Mouse (Mus musculus) testis, postnatal 14 days (tissue): ENCODE measurements at regions not wholly inside any gene's neighbourhood (a gene's known extent, or its start where the extent isn't known, plus 50 kb on each side); places are given as distances from the start of the nearest gene placed in this dataset.

ENCODE experiments used
- DNase-seq: peaks from one replicate; pipeline ENCODE4 v3.0.0; 2021; ENCODE audit warnings: low spot score

DNA sequence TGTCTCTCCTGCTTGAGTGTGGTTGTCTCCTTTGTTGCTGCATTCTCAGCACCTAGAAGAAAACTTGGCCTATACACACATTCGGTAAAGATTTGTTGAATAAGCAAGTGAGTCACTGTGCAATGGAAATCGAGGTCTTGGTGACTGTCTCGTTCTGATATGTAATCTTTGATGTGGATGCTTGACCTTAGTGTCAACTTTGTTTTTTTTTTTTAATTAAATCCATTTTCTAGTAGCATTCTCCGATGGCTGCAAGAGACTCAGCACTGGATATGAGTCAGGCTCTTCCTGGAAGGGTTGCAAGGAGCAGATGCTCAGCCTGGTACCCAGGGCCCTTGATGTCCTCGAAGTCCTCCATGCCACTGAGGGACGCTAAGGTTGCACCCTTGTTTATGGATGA is 50.9 kb upstream of the Ampd3 start:
- DNase-seq, result no peak
